Mouse (Mus musculus): ENCODE results near the gene Cdc14b.

DNA sequence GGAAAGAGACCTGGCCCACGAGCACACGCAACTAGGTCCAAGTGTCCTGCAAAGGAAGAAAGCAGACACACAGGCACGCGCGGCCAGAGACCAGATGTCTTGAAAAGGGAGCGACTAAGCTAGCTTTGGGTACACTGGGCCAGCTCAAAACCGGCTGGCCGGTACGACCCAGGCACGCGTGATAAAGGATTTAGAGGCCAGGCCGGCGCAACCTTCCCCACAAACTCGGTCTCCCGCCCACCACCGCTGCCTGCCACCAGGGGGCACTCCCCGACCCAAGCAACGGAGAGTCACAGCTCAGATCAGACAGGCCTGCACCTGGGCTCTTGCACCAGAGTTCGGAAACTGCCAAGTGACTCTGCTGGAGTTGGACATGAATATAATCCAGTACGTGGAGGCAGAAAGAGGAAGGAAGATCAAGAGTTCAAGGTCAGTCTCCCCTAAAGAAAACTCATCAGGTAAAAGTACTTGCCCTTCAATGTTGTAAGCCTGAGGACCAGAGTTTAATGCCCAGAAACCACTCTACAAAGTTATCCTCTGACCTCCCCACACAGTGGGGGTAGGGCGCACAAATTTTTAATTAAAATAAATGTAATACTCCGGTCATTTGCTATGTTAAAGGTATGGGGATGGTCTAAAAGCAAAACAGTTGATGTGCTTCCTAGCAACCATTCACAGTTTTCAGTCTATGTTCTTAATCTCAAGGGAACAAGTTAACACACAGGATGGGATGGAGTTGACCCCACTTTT is 26.1 kb downstream of the Cdc14b start:
- no peak for TF ChIP-seq GATA1 (IDR thresholded peaks at IDR 0.05; ENCODE audit: borderline replicate concordance, low read length)
- TF ChIP-seq FLI1 (IDR thresholded peaks at IDR 0.05; ENCODE audit: low read length): no peak
